Mouse (Mus musculus) G1E-ER4 (cell line): Measurements from ENCODE around the gene Tmem167b. TPM values are rescaled to one million over a fixed set of nuclear protein-coding genes. Genes with fewer than 3 reads are reported as not detected.

Experiments
- GATA1 ChIP-seq: IDR thresholded peaks from one replicate; pipeline ENCODE4 v1.8.0; 2012; ENCODE audit warnings: low read length, inconsistent platforms
- polyA plus RNA-seq: library from polyadenylated mRNA; stranded (reverse); fragments of >175 nt; gene quantifications from 2 replicates; pipeline ENCODE4 v1.2.3, GENCODE M21; 2012

Tmem167b gene
- polyA plus RNA-seq, 1 experiment: 1.7 TPM

GRCm38 (mm10) chr3:108510156-108510555, 52.1 kb downstream of the Tmem167b start:
- TF ChIP-seq GATA1: no peak

DNA sequence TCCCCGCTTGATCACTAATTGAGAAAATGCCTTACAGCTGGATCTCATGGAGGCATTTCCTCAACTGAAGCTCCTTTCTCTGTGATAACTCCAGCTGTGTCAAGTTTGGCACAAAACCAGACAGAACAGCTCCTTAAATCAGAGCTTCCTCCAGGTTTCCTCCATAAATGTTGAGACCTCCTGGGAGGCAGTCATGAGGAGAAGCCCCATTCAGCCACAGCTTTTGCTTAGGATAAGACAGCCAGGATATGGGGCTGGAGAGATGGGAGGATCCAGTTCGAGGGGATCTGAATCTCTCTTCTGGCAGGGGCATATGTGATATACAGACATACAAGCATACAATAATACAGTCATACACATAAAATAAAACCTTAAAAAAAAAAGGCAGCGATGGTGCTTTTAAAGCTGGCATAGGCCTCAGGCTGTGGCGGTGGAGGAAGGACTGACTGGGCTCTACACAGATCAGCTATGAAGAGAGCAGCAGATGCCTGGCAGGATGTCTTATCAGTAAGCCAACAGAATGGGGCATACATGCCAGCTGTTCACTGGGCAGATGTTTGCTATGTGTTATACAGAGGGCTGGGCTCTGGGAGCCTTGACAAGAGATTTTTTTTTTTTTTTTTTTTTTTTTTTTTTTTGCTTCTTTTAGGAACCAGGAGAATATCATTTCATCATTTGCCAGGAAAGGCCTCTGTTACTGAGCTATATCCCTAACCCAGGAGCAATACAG, 53.4 kb downstream of the Tmem167b start:
- TF ChIP-seq GATA1: no peak

Other genes with a start within 250 kb of the Tmem167b start
- not detected in 2 replicates for gene Mybphl, start 197.6 kb downstream of the Tmem167b start, polyA plus RNA-seq
- gene Psrc1, start 178.6 kb downstream of the Tmem167b start, polyA plus RNA-seq: 47.9 and 51.7 TPM in 2 replicates
- gene Celsr2, start 146.9 kb downstream of the Tmem167b start, polyA plus RNA-seq: not detected in 2 replicates
- gene Sars, start 117.3 kb downstream of the Tmem167b start, polyA plus RNA-seq: 172 and 175 TPM in 2 replicates
- not detected in 2 replicates for gene 1700013F07Rik, start 28.3 kb downstream of the Tmem167b start, polyA plus RNA-seq
- gene 5330417C22Rik, start 25.9 kb downstream of the Tmem167b start, polyA plus RNA-seq: not detected in 2 replicates
- gene Taf13, start 9.2 kb upstream of the Tmem167b start, polyA plus RNA-seq: 0.35 and 0.38 TPM in 2 replicates
- 1.5 and 1.6 TPM in 2 replicates for gene Wdr47, start 28.8 kb upstream of the Tmem167b start, polyA plus RNA-seq
- gene Clcc1, start 91.4 kb upstream of the Tmem167b start, polyA plus RNA-seq: 15.5 and 21.0 TPM in 2 replicates
- 7.0 and 25.5 TPM in 2 replicates for gene Gpsm2, start 159.8 kb upstream of the Tmem167b start, polyA plus RNA-seq
- gene Aknad1, start 177.2 kb upstream of the Tmem167b start, polyA plus RNA-seq: not detected in 2 replicates